Mouse (Mus musculus) hindbrain, embryonic 10.5 days (tissue): ENCODE measurements at regions not wholly inside any gene's neighbourhood (a gene's known extent, or its start where the extent isn't known, plus 50 kb on each side); places are given as distances from the start of the nearest gene placed in this dataset.

Source experiments
- DNase-seq: peaks from one replicate; pipeline ENCODE4 v3.0.0-alpha.2; 2017; ENCODE audit warnings: low spot score
- H3K27ac ChIP-seq: fragments of 300-500 bp; sonication (generic); 2 replicates; pipeline ENCODE4 v1.5.1; 2016; ENCODE audit warnings: mild to moderate bottlenecking, moderate library complexity
- H3K27me3 ChIP-seq: fragments of 300-500 bp; sonication (generic); 2 replicates; pipeline ENCODE4 v1.6.1; 2016; ENCODE audit warnings: mild to moderate bottlenecking; ENCODE audit not compliant: poor library complexity, insufficient read depth, severe bottlenecking
- H3K36me3 ChIP-seq: fragments of 300-500 bp; sonication (generic); 2 replicates; pipeline ENCODE4 v1.6.1; 2016; ENCODE audit warnings: mild to moderate bottlenecking, moderate library complexity
- H3K4me1 ChIP-seq: fragments of 300-500 bp; sonication (generic); replicated peaks from 2 replicates; pipeline ENCODE4 v1.6.1; 2016; ENCODE audit warnings: mild to moderate bottlenecking
- H3K4me3 ChIP-seq: fragments of 300-500 bp; sonication (generic); 2 replicates; pipeline ENCODE4 v1.5.1; 2016; ENCODE audit warnings: mild to moderate bottlenecking, moderate library complexity
- H3K9me3 ChIP-seq: fragments of 300-500 bp; sonication (generic); 2 replicates; pipeline ENCODE4 v1.6.1; 2016; ENCODE audit warnings: mild to moderate bottlenecking, moderate library complexity
- WGBS: fragments of 180-500 bp; shearing (Covaris S2); methylation state at CpG from one replicate; pipeline ENCODE4 v1.1.7; 2016; 5-methylcytosine and 5-hydroxymethylcytosine counted together

GRCm38 (mm10) chr2:138744806-138745205, 488.4 kb downstream of the Btbd3 start:
- Histone ChIP-seq H3K27ac (no peak overlapping the region), H3K36me3 (no peaks in the 10 kb centered on the region), H3K9me3 (no peaks in the 10 kb centered on the region), H3K4me3 (no peak overlapping the region), H3K4me1 (no peaks in the 10 kb centered on the region), H3K27me3 (no peaks in the 10 kb centered on the region)
- 82% methylated on average over 4 of the region's 4 CpGs for WGBS
- no peak for DNase-seq

- no peaks in the 10 kb centered on the region for H3K9me3 ChIP-seq
- WGBS = 89% methylated on average over 3 of the region's 3 CpGs
- H3K27ac ChIP-seq = no peak overlapping the region
- H3K4me1 ChIP-seq = no peaks in the 10 kb centered on the region
- no peaks in the 10 kb centered on the region for H3K36me3 ChIP-seq
- H3K4me3 ChIP-seq = no peak overlapping the region
- DNase-seq = no peak
- H3K27me3 ChIP-seq = no peaks in the 10 kb centered on the region
These were observed 504.1 kb downstream of the Btbd3 start for GRCm38 (mm10) chr2:138760439-138760963.

- no peaks in the 10 kb centered on the region for H3K27me3 ChIP-seq
- H3K4me3 ChIP-seq = no peak overlapping the region
- H3K4me1 ChIP-seq = 0 out of 2 replicates have a peak, but pooled peaks cover 2% of the 10 kb centered on the region
- no peaks in the 10 kb centered on the region for H3K9me3 ChIP-seq
- WGBS = 95% methylated on average over 1 of the region's 1 CpGs
- no peaks in the 10 kb centered on the region for H3K36me3 ChIP-seq
- no peak overlapping the region for H3K27ac ChIP-seq
- DNase-seq = no peak
These were observed 505.0 kb downstream of the Btbd3 start for GRCm38 (mm10) chr2:138761400-138761799.

- peaks cover 11% of the 10 kb centered on the region for H3K4me1 ChIP-seq
- H3K27ac ChIP-seq = peak overlapping the region; percentile 26
- no peak for DNase-seq
- H3K27me3 ChIP-seq = no peaks in the 10 kb centered on the region
- WGBS = 73% methylated on average over 9 of the region's 9 CpGs
- no peaks in the 10 kb centered on the region for H3K36me3 ChIP-seq
- no peaks in the 10 kb centered on the region for H3K9me3 ChIP-seq
- H3K4me3 ChIP-seq = no peak overlapping the region
These were observed 510.0 kb downstream of the Btbd3 start for GRCm38 (mm10) chr2:138766275-138766842.

- Histone ChIP-seq H3K4me3 (no peak overlapping the region), H3K36me3 (no peaks in the 10 kb centered on the region), H3K4me1 (no peaks in the 10 kb centered on the region), H3K27me3 (no peaks in the 10 kb centered on the region), H3K27ac (no peak overlapping the region), H3K9me3 (no peaks in the 10 kb centered on the region)
- DNase-seq = no peak
- 91% methylated on average over 3 of the region's 3 CpGs for WGBS
These were observed 527.4 kb downstream of the Btbd3 start for GRCm38 (mm10) chr2:138783781-138784180.

- H3K9me3 ChIP-seq = no peaks in the 10 kb centered on the region
- no peaks in the 10 kb centered on the region for H3K36me3 ChIP-seq
- DNase-seq = no peak
- no peak overlapping the region for H3K27ac ChIP-seq
- H3K4me1 ChIP-seq = no peaks in the 10 kb centered on the region
- no peak overlapping the region for H3K4me3 ChIP-seq
- H3K27me3 ChIP-seq = no peaks in the 10 kb centered on the region
- 88% methylated on average over 6 of the region's 6 CpGs for WGBS
These were observed 536.5 kb downstream of the Btbd3 start for GRCm38 (mm10) chr2:138792711-138793450.

GRCm38 (mm10) chr2:138806196-138806595, 549.8 kb downstream of the Btbd3 start:
- no peaks in the 10 kb centered on the region for H3K27me3 ChIP-seq
- no peak overlapping the region for H3K27ac ChIP-seq
- H3K36me3 ChIP-seq = no peaks in the 10 kb centered on the region
- DNase-seq = no peak
- H3K4me1 ChIP-seq = no peaks in the 10 kb centered on the region
- H3K9me3 ChIP-seq = no peaks in the 10 kb centered on the region
- 85% methylated on average over 3 of the region's 3 CpGs for WGBS
- no peak overlapping the region for H3K4me3 ChIP-seq

- 93% methylated on average over 2 of the region's 2 CpGs for WGBS
- DNase-seq = no peak
- no peaks in the 10 kb centered on the region for H3K27me3 ChIP-seq
- no peaks in the 10 kb centered on the region for H3K4me1 ChIP-seq
- H3K4me3 ChIP-seq = no peak overlapping the region
- no peaks in the 10 kb centered on the region for H3K36me3 ChIP-seq
- no peak overlapping the region for H3K27ac ChIP-seq
- H3K9me3 ChIP-seq = no peaks in the 10 kb centered on the region
These were observed 553.4 kb downstream of the Btbd3 start for GRCm38 (mm10) chr2:138809767-138810166.

- Histone ChIP-seq H3K9me3 (no peaks in the 10 kb centered on the region), H3K36me3 (no peaks in the 10 kb centered on the region), H3K27ac (no peak overlapping the region), H3K4me3 (no peak overlapping the region), H3K4me1 (no peaks in the 10 kb centered on the region; the same call in 1 of the 2 replicates), H3K27me3 (no peaks in the 10 kb centered on the region)
- 86% methylated on average over 4 of the region's 4 CpGs for WGBS
- no peak for DNase-seq
These were observed 564.1 kb downstream of the Btbd3 start for GRCm38 (mm10) chr2:138820489-138820888.

GRCm38 (mm10) chr2:138824873-138825272, 568.5 kb downstream of the Btbd3 start:
- Histone ChIP-seq H3K4me3 (no peak overlapping the region), H3K4me1 (peaks cover 10% of the 10 kb centered on the region), H3K27me3 (no peaks in the 10 kb centered on the region), H3K36me3 (no peaks in the 10 kb centered on the region), H3K27ac (no peak overlapping the region), H3K9me3 (no peaks in the 10 kb centered on the region)
- no peak for DNase-seq
- 82% methylated on average over 4 of the region's 4 CpGs for WGBS

GRCm38 (mm10) chr2:138827813-138828570, 571.6 kb downstream of the Btbd3 start:
- Histone ChIP-seq H3K9me3 (no peaks in the 10 kb centered on the region), H3K4me1 (peaks cover 10% of the 10 kb centered on the region), H3K4me3 (no peak overlapping the region), H3K27ac (no peak overlapping the region), H3K36me3 (no peaks in the 10 kb centered on the region), H3K27me3 (no peaks in the 10 kb centered on the region)
- DNase-seq = no peak
- 48% methylated on average over 2 of the region's 2 CpGs for WGBS

- no peaks in the 10 kb centered on the region for H3K4me1 ChIP-seq
- H3K27me3 ChIP-seq = no peaks in the 10 kb centered on the region
- H3K36me3 ChIP-seq = no peaks in the 10 kb centered on the region
- H3K4me3 ChIP-seq = no peak overlapping the region
- H3K9me3 ChIP-seq = no peaks in the 10 kb centered on the region
- WGBS = 39% methylated on average over 3 of the region's 3 CpGs
- H3K27ac ChIP-seq = no peak overlapping the region
- DNase-seq = no peak
These were observed 582.5 kb downstream of the Btbd3 start for GRCm38 (mm10) chr2:138838846-138839245.

- H3K27me3 ChIP-seq = no peaks in the 10 kb centered on the region
- H3K9me3 ChIP-seq = no peaks in the 10 kb centered on the region
- no peak overlapping the region for H3K27ac ChIP-seq
- H3K4me3 ChIP-seq = no peak overlapping the region
- H3K36me3 ChIP-seq = no peaks in the 10 kb centered on the region
- no peak for DNase-seq
- H3K4me1 ChIP-seq = no peaks in the 10 kb centered on the region
These were observed 602.8 kb downstream of the Btbd3 start for GRCm38 (mm10) chr2:138859121-138859520.
